Mouse (Mus musculus) right cerebral cortex, adult 2 months (tissue): Measurements from ENCODE around the gene Gja4.

Source experiments
- DNase-seq, 2 experiments: peaks; one replicate each; pipeline ENCODE4 v3.0.0; 2021 to 2022; ENCODE audit warnings: low spot score in 2 of 2

Gene Gja4

GRCm38 (mm10) chr4:127313861-127314260 lies at the start of gene Gja4:
Gene Gja4, minus strand, starts transcription at chr4:127314039.
- DNase-seq, result peak; percentile 61 to 64

- DNase-seq, result no peak
Measured at GRCm38 (mm10) chr4:127363331-127363730, 49.5 kb upstream of the Gja4 start.

GRCm38 (mm10) chr4:127362520-127362919 lies 48.7 kb upstream of the Gja4 start:
- no peak for DNase-seq

- no peak for DNase-seq
Measured at GRCm38 (mm10) chr4:127358018-127358417, 44.2 kb upstream of the Gja4 start, which contains the start of gene Gjb5. Gene Gjb5, minus strand, starts transcription at chr4:127358181.

GRCm38 (mm10) chr4:127354506-127355485 lies 41.0 kb upstream of the Gja4 start:
- DNase-seq, result no peak

- DNase-seq, result no peak
Measured at GRCm38 (mm10) chr4:127353951-127354438, 40.2 kb upstream of the Gja4 start, which contains the start of gene Gjb4. Gene Gjb4, minus strand, starts transcription at chr4:127354081.

- DNase-seq, result no peak
Measured at GRCm38 (mm10) chr4:127352594-127352993, 38.8 kb upstream of the Gja4 start.

- no peak for DNase-seq
Measured at GRCm38 (mm10) chr4:127349560-127350300, 35.9 kb upstream of the Gja4 start.

- no peak for DNase-seq
Measured at GRCm38 (mm10) chr4:127345000-127345399, 31.2 kb upstream of the Gja4 start.

GRCm38 (mm10) chr4:127341372-127341771 lies 27.5 kb upstream of the Gja4 start:
- no peak for DNase-seq

GRCm38 (mm10) chr4:127337668-127338067 lies 23.8 kb upstream of the Gja4 start:
- DNase-seq, result no peak

GRCm38 (mm10) chr4:127334870-127335504 lies 21.1 kb upstream of the Gja4 start:
- DNase-seq, result no peak

GRCm38 (mm10) chr4:127331171-127331570 lies 17.3 kb upstream of the Gja4 start:
- DNase-seq, result no peak

- DNase-seq, result peak; percentile 29 to 39
Measured at GRCm38 (mm10) chr4:127330181-127331100, 16.6 kb upstream of the Gja4 start, which contains the start of gene Gjb3. Gene Gjb3, minus strand, starts transcription at chr4:127330844.

GRCm38 (mm10) chr4:127329751-127330150 lies 15.9 kb upstream of the Gja4 start:
- no peak for DNase-seq

- no peak for DNase-seq
Measured at GRCm38 (mm10) chr4:127329046-127329445, 15.2 kb upstream of the Gja4 start.

- DNase-seq, result no peak
Measured at GRCm38 (mm10) chr4:127328378-127328777, 14.5 kb upstream of the Gja4 start.

- DNase-seq, result no peak
Measured at GRCm38 (mm10) chr4:127327749-127328148, 13.9 kb upstream of the Gja4 start.

- no peak for DNase-seq
Measured at GRCm38 (mm10) chr4:127327258-127327657, 13.4 kb upstream of the Gja4 start.

GRCm38 (mm10) chr4:127325276-127325675 lies 11.4 kb upstream of the Gja4 start:
- DNase-seq, result no peak

- peak; percentile 83 to 88 for DNase-seq
Measured at GRCm38 (mm10) chr4:127324759-127325158, 10.9 kb upstream of the Gja4 start.
